Mouse (Mus musculus) urinary bladder, adult 18-20 months (tissue): ENCODE measurements around the gene Mphosph10.

ENCODE experiments used
- DNase-seq, 2 experiments: peaks; one replicate each; pipeline ENCODE4 v3.0.0; 2022; ENCODE audit warnings: low spot score in 2 of 2, mixed read lengths in 2 of 2

Mphosph10 gene

GRCm38 (mm10) chr7:64392122-64392818 lies at the start of gene Mphosph10, which contains the start of gene Mcee:
Gene Mphosph10, minus strand, starts transcription at chr7:64392268.
Gene Mcee, plus strand, starts transcription at chr7:64392607.
- DNase-seq = peak; percentile 98 to 100

DNA sequence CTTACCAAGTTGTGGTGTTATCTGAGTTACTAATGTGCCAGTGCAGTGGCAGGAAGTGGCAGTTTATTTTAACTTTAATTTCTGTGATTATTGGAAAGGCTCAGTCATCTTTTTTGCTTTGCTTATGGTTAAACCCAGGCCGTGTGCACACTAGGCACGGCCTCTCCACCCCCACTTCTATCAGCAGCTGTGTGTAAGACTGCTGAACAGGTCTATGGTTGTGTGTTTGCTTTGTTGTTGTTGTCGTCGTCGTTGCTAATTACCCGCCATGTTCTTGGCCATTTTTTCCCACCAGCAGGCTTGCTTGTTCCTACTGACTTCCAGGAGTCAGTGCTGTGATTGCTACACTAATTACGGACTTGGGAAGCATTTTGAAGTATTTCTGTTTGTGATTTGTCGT lies 48.5 kb upstream of the Mphosph10 start:
- no peak for DNase-seq

DNA sequence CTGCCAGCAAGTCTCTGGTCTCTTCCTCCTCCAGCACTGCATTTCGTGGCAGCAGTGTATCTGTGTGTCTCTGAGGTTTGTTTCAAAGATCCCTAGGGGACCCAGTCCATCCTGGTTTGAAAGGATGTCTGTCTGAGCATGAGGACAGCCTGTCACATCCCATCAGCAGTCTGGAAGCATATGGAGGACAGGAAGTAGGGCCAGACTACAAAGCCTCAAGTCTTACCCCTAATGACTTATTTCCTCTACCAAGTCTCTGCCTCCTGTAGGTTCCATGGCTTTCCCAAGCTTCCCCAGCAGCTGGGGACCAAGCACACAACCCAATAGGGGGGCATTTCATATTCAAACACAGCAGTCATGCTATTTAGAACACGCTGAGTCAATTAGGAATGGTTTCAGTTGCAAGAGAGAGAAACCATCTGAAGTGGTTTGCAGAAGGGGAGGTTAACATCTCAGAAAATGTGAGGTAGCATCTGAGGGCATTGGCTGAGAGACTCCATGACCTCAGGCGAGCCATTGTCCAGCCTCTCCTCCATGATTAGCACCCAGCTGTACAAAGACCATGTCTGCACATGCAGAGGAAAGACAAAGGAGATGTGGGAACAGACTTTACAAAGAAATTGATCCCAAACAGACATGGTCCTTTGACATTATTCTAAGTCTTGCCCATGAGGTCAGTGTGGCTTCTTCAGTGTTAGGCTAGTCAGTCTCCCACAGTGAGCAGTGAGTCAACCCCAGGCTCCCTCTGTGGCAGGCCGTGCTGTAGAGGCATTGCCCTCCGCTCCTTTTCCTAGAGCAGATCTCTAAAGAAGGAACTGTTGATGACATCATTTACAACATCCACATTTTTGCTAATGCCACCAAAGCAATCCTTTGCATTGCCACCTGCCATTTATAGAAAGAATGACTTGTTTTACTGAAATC lies 47.8 kb upstream of the Mphosph10 start:
- no peak for DNase-seq

GRCm38 (mm10) chr7:64424861-64425260 lies 32.8 kb upstream of the Mphosph10 start:
- no peak for DNase-seq

DNA sequence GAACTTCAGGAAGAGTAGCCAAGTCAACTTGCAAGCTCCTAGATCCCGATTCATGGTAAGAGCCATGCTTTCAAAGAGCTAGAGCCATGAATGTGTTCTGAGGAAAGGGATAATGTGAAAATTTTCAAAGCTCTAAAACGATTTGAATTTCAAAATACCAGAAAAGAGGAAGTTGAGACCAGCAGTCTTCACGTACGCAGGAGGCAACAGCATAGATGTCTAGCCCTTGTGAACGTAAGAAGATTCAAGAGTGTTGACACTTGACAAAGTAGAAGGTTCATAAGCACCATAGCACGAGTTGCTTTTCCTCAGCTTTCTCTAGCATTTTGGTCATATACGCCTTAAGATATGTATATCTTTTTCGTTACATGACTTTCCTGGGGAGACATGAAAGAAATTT lies 11.9 kb upstream of the Mphosph10 start:
- DNase-seq = no peak

GRCm38 (mm10) chr7:64402452-64402851 lies 10.4 kb upstream of the Mphosph10 start:
- no peak for DNase-seq

- no peak for DNase-seq
Observed at GRCm38 (mm10) chr7:64400725-64401124, 8.7 kb upstream of the Mphosph10 start.

GRCm38 (mm10) chr7:64392819-64393151 lies 717 bp upstream of the Mphosph10 start:
- no peak for DNase-seq

DNA sequence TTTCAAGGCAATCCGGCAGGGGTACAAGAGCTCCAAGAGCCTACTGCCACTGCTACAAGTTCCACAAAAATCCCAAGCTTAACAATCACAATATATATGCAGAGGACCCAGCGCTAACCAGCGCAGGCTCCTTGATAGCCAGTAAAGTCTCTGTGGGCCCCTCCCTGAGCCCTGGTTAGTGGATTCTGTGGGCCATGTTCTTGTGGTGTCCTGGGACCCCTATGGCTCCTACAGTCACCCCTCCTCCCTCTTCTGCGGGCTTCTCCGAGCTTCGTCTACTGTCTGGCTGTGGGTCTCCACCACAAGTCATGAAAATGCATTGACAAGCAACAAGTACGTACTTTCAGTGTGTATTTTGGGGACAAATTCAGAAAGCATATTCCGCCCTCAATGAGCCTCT lies 589 bp downstream of the Mphosph10 start:
- peak in 1 of 2 experiments; percentile 11 for DNase-seq

DNA sequence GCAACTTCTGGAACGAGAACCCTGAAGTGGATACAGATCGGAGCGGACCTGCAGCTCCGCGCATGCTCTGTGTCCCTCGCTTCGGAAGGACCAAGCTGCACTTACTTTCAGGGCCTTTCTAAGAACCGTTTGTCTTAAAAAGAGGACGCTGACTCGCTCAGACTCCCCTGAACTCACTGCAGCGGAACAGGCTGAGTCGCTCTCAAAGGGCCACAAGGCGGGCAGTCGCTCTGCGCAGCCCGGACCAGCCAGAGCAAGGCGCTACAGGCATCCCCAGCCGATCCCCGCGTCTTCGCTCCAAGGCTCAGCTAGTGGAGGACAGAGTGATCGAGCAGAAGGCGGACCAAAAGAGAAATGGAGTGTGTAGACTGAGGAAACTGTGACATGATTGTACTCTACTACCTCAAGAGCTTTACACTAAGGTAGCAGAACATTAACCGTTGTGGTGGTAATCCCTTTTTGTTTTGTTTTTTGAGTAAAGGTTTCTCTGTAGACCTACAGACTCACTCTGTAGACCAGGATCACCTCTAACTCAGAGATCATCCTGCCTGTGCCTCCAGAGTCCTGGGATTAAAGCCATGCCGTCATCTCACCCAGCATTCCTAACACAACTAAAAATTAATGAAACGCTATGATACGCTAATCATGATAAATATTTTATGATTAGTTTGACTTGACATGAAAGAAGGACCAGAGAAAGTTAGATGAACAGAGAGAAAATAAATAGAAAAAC lies 18.1 kb downstream of the Mphosph10 start, which contains the start of gene Fan1:
Gene Fan1 (minus strand): TSS at position 266 of the 733 bp plus-strand sequence.
- DNase-seq = peak; percentile 83 to 97

GRCm38 (mm10) chr7:64373147-64373829 lies 18.8 kb downstream of the Mphosph10 start:
- DNase-seq = no peak

DNA sequence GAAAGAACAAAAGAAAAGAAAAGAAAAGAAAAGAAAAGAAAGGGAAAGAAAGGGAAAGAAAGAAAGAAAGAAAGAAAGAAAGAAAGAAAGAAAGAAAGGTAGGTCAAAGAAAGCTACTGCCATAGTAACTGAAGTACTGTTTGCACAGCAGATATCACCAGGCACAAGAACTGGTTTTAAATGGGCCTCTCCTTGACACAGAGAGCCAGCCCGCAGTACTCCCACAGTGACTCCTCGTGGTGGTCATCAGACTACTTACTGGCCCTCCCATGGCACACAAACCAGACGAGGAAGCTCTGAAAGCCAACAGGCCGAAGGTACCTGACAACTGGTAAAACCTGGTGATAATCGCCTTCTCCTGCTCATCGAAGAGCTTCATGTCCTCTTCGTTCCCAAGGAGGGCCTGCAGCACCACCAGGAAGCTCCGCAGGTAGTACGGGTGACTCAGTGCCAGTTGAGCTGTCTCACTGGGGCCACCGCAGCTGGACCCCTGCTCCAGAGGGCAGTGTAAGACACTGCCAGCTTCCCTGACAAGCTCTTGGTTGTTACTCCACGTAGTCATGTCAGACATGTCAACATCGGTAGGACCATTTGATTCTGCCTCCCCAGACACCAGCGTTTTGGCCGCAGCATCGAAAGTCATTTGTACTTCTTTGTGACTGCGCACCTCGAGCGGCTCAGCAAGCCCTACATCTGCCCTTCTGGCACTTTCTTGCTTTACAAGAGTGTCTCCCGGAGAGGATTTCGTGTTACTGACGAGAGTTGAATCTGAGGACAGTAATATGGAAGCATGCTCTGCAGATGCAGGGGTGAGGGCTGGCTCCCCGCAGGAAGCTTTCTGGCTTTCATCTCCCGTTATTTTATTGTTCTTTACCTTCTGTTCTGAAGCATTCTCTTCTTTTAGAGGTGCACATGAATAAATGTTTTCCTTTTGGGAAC lies 19.9 kb downstream of the Mphosph10 start:
- DNase-seq = no peak

GRCm38 (mm10) chr7:64369841-64370240 lies 22.2 kb downstream of the Mphosph10 start:
- DNase-seq = no peak

DNA sequence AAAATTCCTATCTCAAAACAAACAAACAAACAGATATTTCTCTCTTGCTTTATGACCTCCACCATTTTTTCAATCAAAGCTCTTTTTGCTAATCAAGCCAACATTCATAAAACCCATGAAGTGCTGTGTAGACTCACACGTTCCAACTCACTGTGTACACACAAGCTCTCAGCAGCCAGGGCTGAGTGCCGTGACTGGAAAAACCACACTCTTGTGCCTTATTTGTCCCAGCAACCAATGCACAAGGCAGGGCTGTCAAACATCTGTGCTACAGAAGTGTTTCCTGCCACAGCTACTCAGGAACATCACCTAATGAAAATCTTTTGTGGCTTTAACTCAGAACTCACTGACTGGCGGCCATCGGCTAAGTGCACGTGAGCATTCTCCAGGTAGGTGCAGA lies 26.2 kb downstream of the Mphosph10 start:
- no peak for DNase-seq

DNA sequence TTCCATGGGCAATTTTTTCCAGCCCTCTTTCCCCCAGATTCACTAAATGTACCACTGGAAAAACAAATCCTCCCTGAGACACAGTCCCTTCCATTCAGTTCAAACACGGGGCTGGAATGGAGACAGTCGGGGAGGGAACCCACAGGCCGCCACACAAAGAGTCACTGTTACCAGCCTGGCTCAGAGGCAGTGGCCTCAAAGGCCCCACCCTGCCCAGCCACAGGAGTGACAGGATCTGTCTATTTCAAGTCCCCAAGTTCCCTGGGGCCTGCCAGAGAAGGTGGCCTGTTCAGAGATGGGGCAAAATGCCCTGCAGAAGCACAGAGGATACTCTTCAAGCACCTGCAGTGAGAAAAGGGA lies 31.5 kb downstream of the Mphosph10 start:
- no peak for DNase-seq

DNA sequence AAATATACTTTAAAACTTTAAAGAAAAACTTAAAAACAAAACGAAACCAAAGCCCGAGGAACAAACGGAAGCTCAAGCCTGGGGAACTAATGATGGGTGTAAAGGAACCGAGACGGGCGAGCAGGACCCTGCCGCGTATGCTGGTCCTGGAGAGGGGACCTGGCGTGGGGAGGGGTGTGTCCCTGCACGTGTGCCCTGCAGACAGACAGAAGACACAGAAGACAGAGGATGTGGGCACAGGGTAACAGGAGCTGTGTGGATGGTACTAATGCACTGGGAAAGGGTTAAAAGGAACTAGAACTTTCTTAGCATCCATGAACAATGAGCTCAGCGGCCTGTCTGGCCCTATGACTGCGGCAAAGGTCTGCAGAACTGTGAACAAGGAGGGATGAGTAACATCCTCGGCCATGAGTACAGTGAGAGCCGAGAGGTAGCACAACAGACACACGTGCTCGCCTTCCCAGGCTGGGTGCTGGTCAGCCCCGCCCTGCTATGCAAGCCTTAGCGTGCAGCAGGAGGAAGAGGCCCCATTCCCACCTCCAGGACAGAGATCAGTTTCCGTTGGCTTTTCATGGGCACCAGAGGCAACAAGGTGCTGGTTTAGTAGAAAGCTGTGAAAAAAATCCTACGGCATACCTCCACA lies 32.0 kb downstream of the Mphosph10 start:
- no peak for DNase-seq

GRCm38 (mm10) chr7:64358666-64359065 lies 33.4 kb downstream of the Mphosph10 start:
- DNase-seq = no peak

GRCm38 (mm10) chr7:64357405-64357804 lies 34.7 kb downstream of the Mphosph10 start:
- no peak for DNase-seq

- no peak for DNase-seq
Observed at GRCm38 (mm10) chr7:64356661-64357060, 35.4 kb downstream of the Mphosph10 start.

DNA sequence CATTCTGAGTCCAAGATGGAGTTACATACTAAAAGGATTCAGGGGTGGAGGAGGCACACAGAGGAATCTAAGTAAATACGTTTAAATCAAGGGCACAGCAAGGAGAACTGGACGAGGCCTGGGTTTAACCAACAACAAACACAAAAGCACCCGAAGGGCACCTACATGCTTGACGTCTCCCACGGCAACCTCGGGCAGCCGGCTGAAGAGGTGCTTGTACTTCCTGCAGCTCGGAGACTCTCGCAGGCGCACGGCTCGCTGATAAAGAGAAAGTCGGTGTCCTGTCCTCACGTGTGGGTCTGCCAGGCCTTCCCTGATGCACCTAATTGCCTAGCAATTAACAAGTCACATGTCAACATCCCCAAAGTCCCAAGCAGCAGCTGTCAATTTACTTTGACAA lies 37.9 kb downstream of the Mphosph10 start:
- no peak for DNase-seq
